Mouse (Mus musculus): ENCODE results near the gene Mpped2. TPM values are rescaled to one million over a fixed set of nuclear protein-coding genes. Genes with fewer than 3 reads are reported as not detected.

The Mpped2 gene
- total and polyA plus RNA-seq, 2 experiments from 2014 or later: 9.4 to 28.3 TPM

- Histone ChIP-seq H3K9me3 (replicated peaks; ENCODE audit: control insufficient read depth, low read length) (no peaks in the 10 kb centered on the region), H3K4me3 (ENCODE audit: low read depth, low read length) (no peak overlapping the region), H3K27me3 (ENCODE audit: control insufficient read depth, insufficient read depth, low read length) (no peaks in the 10 kb centered on the region), H3K4me1 (ENCODE audit: control insufficient read depth, insufficient read depth) (no peaks in the 10 kb centered on the region), H3K4me2 (ENCODE audit: low read depth, low read length) (no peak overlapping the region), H3K9ac (replicated peaks; ENCODE audit: low read depth, low read length) (no peak overlapping the region), H3K36me3 (replicated peaks; ENCODE audit: control insufficient read depth, insufficient read depth, low read length) (no peaks in the 10 kb centered on the region), H3K27ac (ENCODE audit: low read depth) (no peak overlapping the region)
- 71% methylated on average over 5 of the region's 5 CpGs for WGBS
- no peak for DNase-seq (ENCODE audit: low spot score)
- no peak for TF ChIP-seq EP300 (IDR thresholded peaks at IDR 0.05; ENCODE audit: low read depth)
- no peak for TF ChIP-seq CTCF (IDR thresholded peaks at IDR 0.05; ENCODE audit: low read depth)
- no peak for ATAC-seq (ENCODE audit: insufficient read depth, low read depth)
These were observed 42.1 kb downstream of the Mpped2 start for GRCm38 (mm10) chr2:106735211-106735610.

GRCm38 (mm10) chr2:106735792-106736359 lies 42.8 kb downstream of the Mpped2 start:
- H3K4me2 ChIP-seq (ENCODE audit: low read depth, low read length): no peak overlapping the region
- DNase-seq (ENCODE audit: low spot score): no peak
- 80% methylated on average over 15 of the region's 15 CpGs for WGBS

DNA sequence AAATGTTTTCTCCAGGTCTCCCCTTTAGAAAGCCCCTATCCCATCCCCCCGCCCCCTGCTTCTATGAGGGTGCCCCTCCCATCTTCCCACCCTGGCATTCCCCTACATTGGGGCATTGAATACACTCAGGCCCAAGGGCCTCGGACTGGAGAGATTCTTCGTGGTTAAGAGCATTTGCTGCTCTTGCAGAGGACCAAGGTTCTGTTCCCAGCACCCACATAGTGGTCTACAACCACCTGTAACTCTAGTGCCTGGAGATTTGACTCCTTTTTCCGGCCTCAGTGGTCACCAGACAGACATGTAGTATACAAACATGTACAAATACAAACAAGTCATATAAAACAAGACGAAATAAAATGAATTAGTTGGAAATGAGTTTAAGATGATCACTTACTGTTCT lies 45.9 kb downstream of the Mpped2 start:
- Histone ChIP-seq H3K27ac (ENCODE audit: low read depth) (no peak overlapping the region), H3K9ac (replicated peaks; ENCODE audit: low read depth, low read length) (no peak overlapping the region), H3K4me1 (ENCODE audit: control insufficient read depth, insufficient read depth) (no peaks in the 10 kb centered on the region), H3K36me3 (replicated peaks; ENCODE audit: control insufficient read depth, insufficient read depth, low read length) (no peaks in the 10 kb centered on the region), H3K4me2 (ENCODE audit: low read depth, low read length) (no peak overlapping the region), H3K27me3 (ENCODE audit: control insufficient read depth, insufficient read depth, low read length) (no peaks in the 10 kb centered on the region), H3K9me3 (replicated peaks; ENCODE audit: control insufficient read depth, low read length) (no peaks in the 10 kb centered on the region), H3K4me3 (ENCODE audit: low read depth, low read length) (no peak overlapping the region)
- no peak for ATAC-seq (ENCODE audit: insufficient read depth, low read depth)
- no peak for TF ChIP-seq EP300 (IDR thresholded peaks at IDR 0.05; ENCODE audit: low read depth)
- TF ChIP-seq CTCF (IDR thresholded peaks at IDR 0.05; ENCODE audit: low read depth): no peak
- 82% methylated on average over 5 of the region's 5 CpGs for WGBS
- no peak for DNase-seq (ENCODE audit: low spot score)

More at GRCm38 (mm10) chr2:106735792-106736359, 42.8 kb downstream of the Mpped2 start:
- Histone ChIP-seq H3K27me3 (ENCODE audit: control insufficient read depth, insufficient read depth, low read length) (no peaks in the 10 kb centered on the region), H3K27ac (ENCODE audit: low read depth) (no peak overlapping the region), H3K9ac (replicated peaks; ENCODE audit: low read depth, low read length) (no peak overlapping the region), H3K4me1 (ENCODE audit: control insufficient read depth, insufficient read depth) (no peaks in the 10 kb centered on the region), H3K9me3 (replicated peaks; ENCODE audit: control insufficient read depth, low read length) (no peaks in the 10 kb centered on the region), H3K4me3 (ENCODE audit: low read depth, low read length) (no peak overlapping the region), H3K36me3 (replicated peaks; ENCODE audit: control insufficient read depth, insufficient read depth, low read length) (no peaks in the 10 kb centered on the region)
- ATAC-seq (ENCODE audit: insufficient read depth, low read depth): no peak
- no peak for TF ChIP-seq CTCF (IDR thresholded peaks at IDR 0.05; ENCODE audit: low read depth)
- TF ChIP-seq EP300 (IDR thresholded peaks at IDR 0.05; ENCODE audit: low read depth): no peak

DNA sequence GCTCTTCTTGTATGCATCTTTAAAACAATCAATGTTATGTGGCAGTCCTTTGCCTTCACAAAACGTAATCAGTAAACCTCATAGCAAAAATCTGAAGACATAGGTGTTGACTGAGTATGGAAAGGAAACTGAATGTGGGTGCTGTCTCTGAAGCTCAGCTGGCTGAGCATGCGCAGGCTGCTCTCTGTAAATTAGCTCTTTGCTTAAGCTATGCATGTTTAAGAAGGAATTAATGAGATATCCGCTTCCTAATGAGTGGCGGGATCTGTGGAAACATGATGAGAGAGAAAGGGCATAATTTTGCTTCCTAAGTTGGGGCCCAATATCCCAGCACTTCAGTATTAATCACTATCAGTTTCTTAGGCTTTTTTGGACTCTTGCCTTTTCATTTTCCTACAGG lies 51.0 kb downstream of the Mpped2 start:
- Histone ChIP-seq H3K4me3 (ENCODE audit: low read depth, low read length) (no peak overlapping the region), H3K9ac (replicated peaks; ENCODE audit: low read depth, low read length) (no peak overlapping the region), H3K4me1 (ENCODE audit: control insufficient read depth, insufficient read depth) (no peaks in the 10 kb centered on the region), H3K36me3 (replicated peaks; ENCODE audit: control insufficient read depth, insufficient read depth, low read length) (0 out of 2 replicates have a peak, but pooled peaks cover 3% of the 10 kb centered on the region), H3K27me3 (ENCODE audit: control insufficient read depth, insufficient read depth, low read length) (no peaks in the 10 kb centered on the region), H3K9me3 (replicated peaks; ENCODE audit: control insufficient read depth, low read length) (no peaks in the 10 kb centered on the region), H3K4me2 (ENCODE audit: low read depth, low read length) (no peak overlapping the region), H3K27ac (ENCODE audit: low read depth) (no peak overlapping the region)
- TF ChIP-seq CTCF (IDR thresholded peaks at IDR 0.05; ENCODE audit: low read depth): no peak
- no peak for TF ChIP-seq EP300 (IDR thresholded peaks at IDR 0.05; ENCODE audit: low read depth)
- ATAC-seq (ENCODE audit: insufficient read depth, low read depth): no peak
- 90% methylated on average over 4 of the region's 4 CpGs for WGBS
- no peak for DNase-seq (ENCODE audit: low spot score)

DNA sequence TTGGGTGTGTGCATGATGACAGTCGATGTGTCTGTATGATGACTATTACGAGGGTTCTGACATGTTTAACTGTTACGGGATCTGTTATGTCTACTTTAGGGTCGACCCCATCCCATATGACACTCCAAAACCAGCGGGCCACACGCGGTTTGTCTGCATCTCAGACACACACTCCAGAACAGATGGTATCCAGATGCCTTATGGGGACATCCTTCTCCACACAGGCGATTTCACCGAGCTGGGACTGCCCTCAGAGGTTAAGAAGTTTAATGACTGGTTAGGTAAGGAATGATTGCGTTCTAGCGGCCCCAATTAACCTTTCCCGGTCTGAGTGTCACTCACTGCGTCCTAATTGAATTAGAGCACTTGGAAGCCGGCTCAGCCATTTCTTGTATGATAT lies 51.5 kb downstream of the Mpped2 start:
- Histone ChIP-seq H3K9ac (replicated peaks; ENCODE audit: low read depth, low read length) (no peak overlapping the region), H3K4me2 (ENCODE audit: low read depth, low read length) (no peak overlapping the region), H3K27ac (ENCODE audit: low read depth) (no peak overlapping the region), H3K9me3 (replicated peaks; ENCODE audit: control insufficient read depth, low read length) (no peaks in the 10 kb centered on the region), H3K4me1 (ENCODE audit: control insufficient read depth, insufficient read depth) (no peaks in the 10 kb centered on the region), H3K36me3 (replicated peaks; ENCODE audit: control insufficient read depth, insufficient read depth, low read length) (0 out of 2 replicates have a peak, but pooled peaks cover 3% of the 10 kb centered on the region), H3K4me3 (ENCODE audit: low read depth, low read length) (no peak overlapping the region), H3K27me3 (ENCODE audit: control insufficient read depth, insufficient read depth, low read length) (no peaks in the 10 kb centered on the region)
- ATAC-seq (ENCODE audit: insufficient read depth, low read depth) (no peak), DNase-seq (ENCODE audit: low spot score) (no peak)
- WGBS: 81% methylated on average over 14 of the region's 14 CpGs
- TF ChIP-seq CTCF (IDR thresholded peaks at IDR 0.05; ENCODE audit: low read depth): no peak
- TF ChIP-seq EP300 (IDR thresholded peaks at IDR 0.05; ENCODE audit: low read depth): no peak

- WGBS: 78% methylated on average over 1 of the region's 1 CpGs
- Histone ChIP-seq H3K4me1 (ENCODE audit: control insufficient read depth, insufficient read depth) (no peaks in the 10 kb centered on the region), H3K4me3 (ENCODE audit: low read depth, low read length) (no peak overlapping the region), H3K4me2 (ENCODE audit: low read depth, low read length) (no peak overlapping the region), H3K27ac (ENCODE audit: low read depth) (no peak overlapping the region), H3K9ac (replicated peaks; ENCODE audit: low read depth, low read length) (no peak overlapping the region), H3K27me3 (ENCODE audit: control insufficient read depth, insufficient read depth, low read length) (no peaks in the 10 kb centered on the region), H3K9me3 (replicated peaks; ENCODE audit: control insufficient read depth, low read length) (no peaks in the 10 kb centered on the region), H3K36me3 (replicated peaks; ENCODE audit: control insufficient read depth, insufficient read depth, low read length) (0 out of 2 replicates have a peak, but pooled peaks cover 3% of the 10 kb centered on the region)
- TF ChIP-seq EP300 (IDR thresholded peaks at IDR 0.05; ENCODE audit: low read depth): no peak
- no peak for TF ChIP-seq CTCF (IDR thresholded peaks at IDR 0.05; ENCODE audit: low read depth)
- ATAC-seq (ENCODE audit: insufficient read depth, low read depth): no peak
- DNase-seq (ENCODE audit: low spot score): no peak
These were observed 52.3 kb downstream of the Mpped2 start for GRCm38 (mm10) chr2:106745364-106745763.
